Mouse (Mus musculus): Measurements from ENCODE around the gene Mxd1.

Gene Mxd1

GRCm38 (mm10) chr6:86645551-86645950 lies 23.4 kb downstream of the Mxd1 start:
- DNase-seq = no peak

- no peak for DNase-seq
Measured at GRCm38 (mm10) chr6:86644775-86645400, 24.1 kb downstream of the Mxd1 start.

- peak; percentile 29 for DNase-seq
Measured at GRCm38 (mm10) chr6:86641716-86642115, 27.2 kb downstream of the Mxd1 start.

- DNase-seq = peak; percentile 26
Measured at GRCm38 (mm10) chr6:86640776-86641175, 28.2 kb downstream of the Mxd1 start.

- DNase-seq = peak; percentile 25
Measured at GRCm38 (mm10) chr6:86640161-86640560, 28.8 kb downstream of the Mxd1 start.

- peak; percentile 83 for DNase-seq
Measured at GRCm38 (mm10) chr6:86639180-86640160, 29.5 kb downstream of the Mxd1 start.

GRCm38 (mm10) chr6:86638434-86638833 lies 30.5 kb downstream of the Mxd1 start:
- no peak for DNase-seq

GRCm38 (mm10) chr6:86637860-86638259 lies 31.1 kb downstream of the Mxd1 start:
- DNase-seq = no peak

GRCm38 (mm10) chr6:86637171-86637835 lies 31.7 kb downstream of the Mxd1 start:
- DNase-seq = peak; percentile 77

- peak; percentile 85 for DNase-seq
Measured at GRCm38 (mm10) chr6:86636495-86636894, 32.5 kb downstream of the Mxd1 start.

- no peak for DNase-seq
Measured at GRCm38 (mm10) chr6:86630141-86630540, 38.8 kb downstream of the Mxd1 start.

- peak; percentile 44 for DNase-seq
Measured at GRCm38 (mm10) chr6:86627946-86628345, 41.0 kb downstream of the Mxd1 start, which contains the start of gene Asprv1. Asprv1 (plus strand) TSS chr6:86628164.

- DNase-seq = no peak
Measured at GRCm38 (mm10) chr6:86624074-86625030, 44.6 kb downstream of the Mxd1 start.

- DNase-seq = no peak
Measured at GRCm38 (mm10) chr6:86623201-86623600, 45.8 kb downstream of the Mxd1 start.

GRCm38 (mm10) chr6:86615301-86615700 lies 53.7 kb downstream of the Mxd1 start:
- no peak for DNase-seq

GRCm38 (mm10) chr6:86610714-86611113 lies 58.2 kb downstream of the Mxd1 start:
- DNase-seq = no peak

- no peak for DNase-seq
Measured at GRCm38 (mm10) chr6:86609235-86609634, 59.7 kb downstream of the Mxd1 start.

GRCm38 (mm10) chr6:86607471-86607870 lies 61.5 kb downstream of the Mxd1 start:
- no peak for DNase-seq

GRCm38 (mm10) chr6:86606289-86606688 lies 62.7 kb downstream of the Mxd1 start:
- DNase-seq = no peak

GRCm38 (mm10) chr6:86605260-86605659 lies 63.7 kb downstream of the Mxd1 start:
- DNase-seq = no peak

GRCm38 (mm10) chr6:86599951-86600414 lies 69.0 kb downstream of the Mxd1 start:
- DNase-seq = peak; percentile 69

- DNase-seq = peak; percentile 91
Measured at GRCm38 (mm10) chr6:86599197-86599596, 69.8 kb downstream of the Mxd1 start.

All from liver (tissue).